Mouse (Mus musculus): Measurements from ENCODE around the gene Gpld1.

Gpld1 gene

DNA sequence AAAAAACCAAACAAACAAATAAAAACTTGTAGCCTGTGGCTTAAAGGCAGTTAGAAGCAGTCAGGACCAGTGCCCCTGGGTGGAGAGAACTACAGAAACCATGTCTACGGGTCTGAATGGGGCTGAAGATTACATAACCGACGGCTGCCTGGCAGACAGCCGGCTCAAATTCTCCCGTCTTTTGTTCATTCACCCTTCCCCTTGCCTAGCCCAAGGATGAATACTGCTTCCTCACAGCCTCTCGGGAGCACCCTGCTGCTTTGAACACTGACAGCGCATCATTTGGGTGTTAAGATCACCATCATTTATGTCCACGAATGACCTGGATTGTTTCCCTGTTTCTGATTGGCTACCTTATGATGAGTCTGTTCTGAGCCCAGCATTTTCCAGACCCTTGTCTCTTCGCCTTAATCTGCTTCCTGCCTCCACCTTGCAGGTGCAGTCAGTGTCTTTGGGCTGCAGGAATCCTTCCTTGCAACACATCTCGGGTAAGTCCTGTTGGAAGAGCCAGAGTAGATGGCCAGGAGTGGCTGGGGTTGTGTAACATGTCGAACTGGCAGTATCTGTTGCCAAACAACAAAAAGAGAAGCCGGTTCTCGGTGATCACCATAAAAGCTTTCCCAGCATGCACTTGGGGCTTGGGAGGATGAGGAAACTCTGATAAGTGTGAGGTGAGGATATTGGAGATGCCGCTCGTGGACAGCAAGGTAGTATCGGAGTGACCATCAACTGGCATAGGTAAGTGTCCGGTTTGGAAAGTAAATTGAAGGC, at the start of gene Gpld1:
Gpld1 (plus strand) TSS at position 641 of the 771 bp plus-strand sequence.
- no peak for DNase-seq (ENCODE audit: low spot score)

GRCm38 (mm10) chr13:24893880-24894279, 49.1 kb upstream of the Gpld1 start:
- no peak for DNase-seq (ENCODE audit: low spot score)

GRCm38 (mm10) chr13:24901916-24902315, 41.0 kb upstream of the Gpld1 start:
- DNase-seq (ENCODE audit: low spot score): no peak

DNA sequence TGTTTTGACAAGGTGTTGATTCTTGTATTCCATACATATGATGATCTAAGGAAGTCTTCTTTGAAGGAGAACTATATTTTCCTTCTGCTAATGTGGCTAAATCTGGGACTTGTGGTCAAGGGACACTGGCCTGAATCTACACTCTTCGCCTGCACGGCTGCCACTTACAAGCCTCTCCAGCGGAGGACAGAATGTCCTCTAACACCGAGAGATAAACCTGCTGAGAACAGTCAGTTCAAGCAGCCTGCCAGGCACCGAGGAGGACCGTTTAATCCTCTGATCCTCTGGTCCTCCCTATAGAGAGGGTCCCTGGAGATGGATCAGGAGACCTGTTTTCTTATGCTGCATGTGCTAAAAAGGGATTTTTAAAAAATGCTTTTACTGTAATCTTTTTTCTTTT, 39.5 kb upstream of the Gpld1 start:
- no peak for DNase-seq (ENCODE audit: low spot score)

DNA sequence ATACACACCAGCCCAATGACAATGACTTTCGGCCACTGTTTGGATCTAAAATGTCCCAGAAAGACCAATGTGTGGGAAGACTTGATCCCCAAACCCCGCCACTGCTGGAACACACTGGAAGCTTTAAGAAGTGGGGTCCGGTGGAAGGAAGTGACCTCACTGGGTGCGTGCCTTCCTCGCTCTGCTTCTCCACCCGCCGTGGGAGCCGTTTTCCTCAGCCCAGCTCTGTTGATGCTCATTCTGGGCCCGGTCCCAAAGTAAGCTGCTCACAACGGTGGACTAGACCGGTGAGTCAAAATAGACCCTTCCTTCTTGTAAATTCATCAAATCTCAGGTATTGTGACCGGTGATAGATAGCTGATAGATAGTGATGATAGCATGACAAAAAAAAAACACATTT, 37.5 kb upstream of the Gpld1 start:
- DNase-seq (ENCODE audit: low spot score): no peak

DNA sequence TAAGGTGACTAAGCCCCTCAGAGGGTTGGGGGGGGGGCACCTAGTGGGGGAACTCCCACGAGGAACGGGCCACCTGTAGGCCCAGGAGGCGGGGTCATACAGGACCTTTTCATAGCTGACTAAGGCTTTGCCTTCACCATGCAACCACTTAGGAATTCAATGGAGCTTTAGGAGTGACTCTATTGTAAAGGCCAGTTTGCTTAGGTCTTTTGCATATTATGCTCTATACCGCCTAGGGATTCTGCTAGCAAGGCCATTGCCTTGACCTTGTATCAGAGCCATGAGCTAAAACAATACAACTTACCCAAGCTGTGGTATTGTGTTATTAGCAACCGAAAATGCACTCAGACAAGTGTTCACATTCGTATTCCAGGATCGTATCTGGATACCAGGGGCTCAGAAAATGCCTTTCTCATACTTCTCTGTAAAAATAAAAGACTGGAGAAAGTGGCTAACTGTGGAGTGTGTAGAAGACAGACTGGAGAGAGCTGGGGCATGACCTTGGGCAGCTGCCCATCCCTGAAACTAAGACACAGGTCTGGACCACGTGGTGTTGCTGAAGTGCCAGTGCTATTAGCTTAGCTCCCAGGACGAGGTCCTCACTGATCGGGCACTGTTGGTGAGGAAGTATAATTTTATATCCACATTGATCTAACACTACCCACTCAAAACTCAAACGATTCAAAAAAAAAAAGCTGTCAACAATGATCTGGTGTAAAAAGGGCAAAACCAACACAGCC, 36.0 kb upstream of the Gpld1 start:
- DNase-seq (ENCODE audit: low spot score): no peak

DNA sequence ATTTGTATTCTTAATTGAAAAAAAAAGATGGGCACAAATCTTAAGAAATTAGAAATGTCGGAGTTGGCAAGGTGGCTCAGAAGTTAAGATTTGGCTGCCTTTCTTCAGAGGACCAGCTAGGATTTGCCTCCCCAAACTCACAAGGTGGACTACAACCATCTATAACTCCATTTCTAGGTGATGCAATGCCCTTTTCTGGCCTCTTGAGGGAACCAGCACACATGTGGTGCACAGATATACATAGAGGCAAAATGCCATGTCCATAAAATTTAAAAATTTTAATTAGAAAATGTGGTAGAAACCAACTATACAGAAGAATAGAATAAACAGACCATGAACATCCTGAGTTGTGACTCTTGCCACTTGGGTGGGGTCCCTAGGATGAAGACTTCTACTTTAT, 33.8 kb upstream of the Gpld1 start:
- no peak for DNase-seq (ENCODE audit: low spot score)

- DNase-seq (ENCODE audit: low spot score): no peak
Observed at GRCm38 (mm10) chr13:24913576-24913975, 29.4 kb upstream of the Gpld1 start.

- DNase-seq (ENCODE audit: low spot score): no peak
Observed at GRCm38 (mm10) chr13:24914915-24915314, 28.0 kb upstream of the Gpld1 start.

DNA sequence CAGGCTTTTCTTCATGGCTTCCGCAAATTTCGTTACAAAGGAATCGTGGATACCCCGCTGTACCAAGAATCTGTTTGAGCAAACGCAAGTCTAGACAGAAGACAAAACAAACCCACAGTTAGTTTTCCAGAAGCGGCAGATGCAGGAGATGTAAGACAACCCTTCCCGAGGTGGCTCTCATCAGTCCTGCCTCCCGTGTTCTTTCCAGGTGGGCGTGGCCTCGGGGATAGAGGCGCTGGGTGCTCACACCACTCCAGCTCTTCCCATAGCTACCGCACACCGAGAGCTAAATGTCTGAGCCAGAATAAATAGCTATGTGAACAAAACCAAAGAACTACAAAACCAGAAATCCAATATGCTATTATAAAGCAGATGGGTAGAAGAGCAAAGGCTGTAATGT, 27.1 kb upstream of the Gpld1 start:
- no peak for DNase-seq (ENCODE audit: low spot score)

DNA sequence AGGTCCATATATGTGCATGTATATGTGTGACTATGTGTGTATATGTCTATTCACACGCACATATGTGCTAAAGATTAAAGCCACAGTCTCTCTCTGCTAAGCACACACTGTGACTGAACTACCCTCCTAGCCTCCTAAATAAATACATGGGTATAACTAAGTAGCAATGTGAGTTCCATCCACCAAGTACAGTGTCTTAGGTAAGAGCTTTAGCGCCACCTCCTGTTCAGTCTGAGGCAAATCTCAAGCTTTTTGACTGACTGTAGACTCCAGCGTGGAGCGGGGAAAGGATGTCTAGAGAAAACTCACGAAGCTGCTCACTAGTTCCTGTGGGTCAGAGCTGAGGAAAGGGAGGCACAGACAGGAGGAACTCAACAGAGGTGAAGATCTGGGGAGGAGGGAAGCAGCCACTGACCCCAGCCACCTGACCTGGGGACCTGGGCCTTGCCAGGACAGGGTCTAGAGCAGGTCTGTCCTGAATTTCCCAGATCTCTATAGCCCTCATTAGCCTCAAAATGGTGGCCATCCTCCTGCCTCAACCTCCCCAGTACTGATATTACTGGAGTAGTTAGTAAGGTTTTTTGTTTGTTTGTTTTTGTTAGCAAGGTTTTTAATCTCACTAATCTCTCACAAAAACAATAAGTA, 22.5 kb upstream of the Gpld1 start:
- peak; percentile 54 for DNase-seq (ENCODE audit: low spot score)

DNA sequence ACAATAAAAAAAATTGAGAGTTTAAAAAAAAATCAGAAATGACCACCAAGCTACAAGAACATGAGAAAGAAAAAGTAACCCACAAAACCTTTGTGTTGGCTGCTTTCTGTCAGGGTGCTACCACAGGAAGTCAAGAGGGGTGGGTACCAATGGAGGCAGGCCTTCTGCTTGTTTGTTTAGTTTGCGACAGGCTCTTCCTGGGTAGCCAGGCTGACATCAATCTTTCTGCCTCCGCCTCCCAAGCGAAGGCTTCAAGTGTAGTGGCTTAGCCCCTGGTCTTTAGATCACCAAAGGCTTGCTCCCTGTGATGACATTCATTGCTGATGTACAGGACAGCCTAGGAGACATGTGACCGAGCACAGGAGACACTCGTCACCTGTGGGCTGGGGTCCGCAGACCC, 21.7 kb upstream of the Gpld1 start:
- no peak for DNase-seq (ENCODE audit: low spot score)

- no peak for DNase-seq (ENCODE audit: low spot score)
Observed at GRCm38 (mm10) chr13:24923991-24924390, 19.0 kb upstream of the Gpld1 start.

- DNase-seq (ENCODE audit: low spot score): no peak
Observed at GRCm38 (mm10) chr13:24930591-24930990, 12.4 kb upstream of the Gpld1 start.

DNA sequence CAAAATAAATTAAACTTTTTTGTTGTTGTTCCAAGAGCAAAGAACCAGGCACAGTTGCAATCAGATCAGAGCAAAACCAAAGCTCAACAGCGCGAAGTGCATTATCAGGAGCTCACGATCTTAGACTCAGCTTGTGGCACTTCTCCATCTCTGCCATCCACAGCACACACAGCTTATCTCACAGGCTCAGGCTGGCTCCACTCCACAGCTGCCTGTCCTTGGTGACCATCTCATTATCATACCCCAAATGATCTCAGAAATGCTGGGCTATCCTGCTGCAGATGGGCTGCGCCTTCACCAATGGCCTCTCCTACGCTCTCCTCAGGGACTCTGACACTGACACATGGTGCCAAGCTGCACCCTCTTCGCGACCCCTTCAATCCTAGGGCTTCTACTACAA, 9.8 kb upstream of the Gpld1 start:
- no peak for DNase-seq (ENCODE audit: low spot score)

DNA sequence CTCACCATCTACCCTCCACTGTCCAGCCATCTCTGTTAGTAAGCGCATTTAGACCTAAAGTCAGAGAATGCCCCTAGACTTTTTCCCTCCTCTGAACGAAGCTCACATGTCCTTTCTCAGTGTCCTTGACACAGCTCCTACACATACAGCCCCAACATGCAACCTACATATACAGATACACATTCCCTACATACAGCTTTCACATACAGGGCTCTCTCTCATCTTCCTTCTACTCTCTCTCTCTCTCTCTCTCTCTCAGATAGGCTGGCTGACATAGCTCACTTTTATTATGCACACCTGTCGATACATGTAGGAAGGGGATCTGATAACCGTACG, 6.2 kb upstream of the Gpld1 start:
- DNase-seq (ENCODE audit: low spot score): no peak

DNA sequence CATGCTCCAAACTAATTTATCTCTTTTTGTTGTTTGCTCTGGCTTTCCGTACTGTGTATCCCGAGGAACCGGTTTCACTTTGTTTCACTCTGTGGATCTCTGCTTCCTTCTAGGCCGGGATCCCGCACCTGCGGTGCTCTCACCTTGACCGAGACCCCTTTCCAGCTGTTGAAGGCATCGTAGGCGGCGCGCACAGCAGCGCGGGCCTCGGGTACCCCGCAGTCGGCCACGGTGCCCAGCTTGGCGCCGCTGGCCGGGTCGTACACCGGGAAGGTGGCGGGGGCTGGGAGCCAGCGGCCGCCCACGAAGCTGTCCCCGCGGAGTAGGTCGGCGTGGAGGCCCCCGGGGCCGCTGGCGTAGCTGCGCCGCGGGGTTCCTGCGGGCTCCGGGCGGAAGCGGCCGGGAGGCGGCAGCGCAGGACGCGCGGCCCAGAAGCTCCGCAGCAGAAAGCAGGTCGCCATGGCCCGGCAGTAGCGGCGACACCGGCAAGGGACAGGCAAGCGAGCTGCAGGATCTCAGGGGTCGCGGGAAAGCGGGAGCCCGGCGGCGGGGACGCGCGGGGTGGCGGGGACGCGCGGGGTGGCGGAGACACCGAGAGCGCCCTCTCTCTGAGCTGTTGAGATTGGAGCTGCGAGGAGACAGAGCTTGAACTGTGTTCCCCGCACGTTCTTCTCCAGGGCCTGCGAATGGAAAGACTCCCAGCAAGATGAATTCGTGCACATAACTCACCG, 5.7 kb upstream of the Gpld1 start, which contains the start of gene Aldh5a1:
Aldh5a1 (minus strand) TSS at position 554 of the 731 bp plus-strand sequence.
- peak; percentile 73 for DNase-seq (ENCODE audit: low spot score)

DNA sequence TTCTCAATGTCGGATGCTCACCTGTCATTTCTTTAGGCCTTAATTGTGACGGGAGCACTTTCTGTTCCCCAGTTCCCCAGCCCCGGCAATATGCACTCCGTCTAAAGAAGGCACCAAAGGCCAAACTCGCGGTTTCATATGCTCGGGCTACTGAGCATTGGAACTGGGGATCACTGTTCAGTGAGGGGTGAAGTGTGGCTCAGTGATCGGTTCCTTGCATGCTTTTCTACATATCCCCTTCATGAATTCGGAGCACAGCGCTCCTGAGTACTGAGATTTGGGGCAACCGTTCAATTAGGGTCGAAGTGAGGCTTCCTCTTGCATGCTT, 5.1 kb upstream of the Gpld1 start:
- no peak for DNase-seq (ENCODE audit: low spot score)

DNA sequence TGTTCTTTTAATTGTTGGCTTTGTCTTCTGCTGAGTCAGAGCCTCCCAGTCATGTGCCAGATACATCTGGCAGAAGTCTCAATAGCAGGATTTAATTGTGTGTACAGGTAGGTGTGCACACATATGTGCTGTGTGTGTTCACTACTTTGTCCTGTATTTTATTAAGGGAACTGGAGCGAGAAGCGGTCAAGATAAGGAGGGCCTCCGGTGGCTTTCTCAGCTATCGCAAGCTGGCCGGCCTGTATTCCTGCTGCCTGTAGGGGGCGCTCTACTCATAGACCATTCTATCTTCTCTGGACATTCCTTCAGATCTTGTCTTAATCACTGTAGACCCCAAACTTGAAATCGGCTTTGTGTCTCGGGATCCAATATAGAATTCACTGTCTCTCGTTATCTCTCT, 4.3 kb upstream of the Gpld1 start:
- DNase-seq (ENCODE audit: low spot score): peak; percentile 82

DNA sequence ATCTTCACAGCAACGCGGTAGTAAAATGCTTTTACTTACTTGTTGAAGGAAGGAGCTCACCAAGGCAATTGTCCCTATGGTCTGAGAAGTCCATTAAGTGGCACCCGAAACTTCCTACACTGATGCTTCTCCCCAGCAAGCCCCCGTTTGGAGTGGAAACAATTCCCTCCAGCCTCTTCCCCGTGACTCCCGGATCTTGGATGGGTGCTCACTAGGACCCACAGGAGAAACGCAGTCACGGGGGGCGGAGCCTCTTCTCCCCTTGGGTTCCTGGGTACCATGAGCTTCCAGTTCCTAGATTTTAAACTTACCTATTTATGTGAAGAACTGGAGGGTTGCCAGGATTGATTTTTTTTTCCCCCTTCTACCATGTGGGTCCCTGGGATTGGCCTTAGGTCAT, 3.5 kb upstream of the Gpld1 start:
- no peak for DNase-seq (ENCODE audit: low spot score)

GRCm38 (mm10) chr13:24943303-24943702, 351 bp downstream of the Gpld1 start:
- DNase-seq (ENCODE audit: low spot score): no peak

- no peak for DNase-seq (ENCODE audit: low spot score)
Observed at GRCm38 (mm10) chr13:24945567-24945966, 2.6 kb downstream of the Gpld1 start.

DNA sequence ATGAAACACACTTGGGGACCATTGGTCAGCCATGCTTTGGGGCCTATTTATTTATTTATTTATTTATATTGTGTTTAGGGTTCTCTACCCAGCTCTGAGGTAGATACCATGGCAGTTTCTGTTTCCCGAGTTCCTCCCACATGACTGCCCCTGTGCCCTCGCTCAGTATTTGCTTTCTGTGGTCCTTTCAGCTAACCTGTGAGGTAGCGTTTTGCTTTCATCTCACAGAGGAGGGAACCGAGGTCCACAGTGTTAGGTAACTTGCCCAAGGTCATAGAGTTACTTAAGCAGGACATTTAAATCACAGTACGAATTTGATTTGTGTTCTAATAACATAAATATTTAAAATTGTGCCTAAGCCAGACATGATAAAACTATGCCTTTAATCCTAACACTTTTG, 4.2 kb downstream of the Gpld1 start:
- no peak for DNase-seq (ENCODE audit: low spot score)

All from urinary bladder, postnatal 14 days (tissue).